Mouse (Mus musculus) intestine, embryonic 15.5 days (tissue): ENCODE measurements around the gene Ccdc125. TPM values are rescaled to one million over a fixed set of nuclear protein-coding genes. Genes with fewer than 3 reads are reported as not detected.

ENCODE experiments used
- ATAC-seq: fragments of 200-750 bp; cut with Nextera tagmentation; 2 replicates; pipeline ENCODE4 v1.8.0; 2017; ENCODE audit warnings: moderate TSS enrichment, moderate library complexity
- H3K27ac ChIP-seq: fragments of 300-500 bp; sonication (generic); 2 replicates; pipeline ENCODE4 v1.5.1; 2015; ENCODE audit warnings: mild to moderate bottlenecking, inconsistent platforms
- H3K27me3 ChIP-seq: fragments of 300-500 bp; sonication (generic); replicated peaks from 2 replicates; pipeline ENCODE4 v1.6.1; 2015; ENCODE audit warnings: inconsistent platforms
- H3K36me3 ChIP-seq: fragments of 300-500 bp; sonication (generic); 2 replicates; pipeline ENCODE4 v1.6.1; 2015; ENCODE audit warnings: inconsistent platforms
- H3K4me1 ChIP-seq: fragments of 300-500 bp; sonication (generic); replicated peaks from 2 replicates; pipeline ENCODE4 v1.6.1; 2015; ENCODE audit warnings: inconsistent platforms
- H3K4me2 ChIP-seq: fragments of 300-500 bp; sonication (generic); replicated peaks from 2 replicates; pipeline ENCODE4 v1.6.1; 2015; ENCODE audit warnings: mild to moderate bottlenecking, inconsistent platforms
- H3K4me3 ChIP-seq: fragments of 300-500 bp; sonication (generic); replicated peaks from 2 replicates; pipeline ENCODE4 v1.5.1; 2015; ENCODE audit warnings: inconsistent platforms
- H3K9ac ChIP-seq: fragments of 300-500 bp; sonication (generic); 2 replicates; pipeline ENCODE4 v1.6.1; 2015; ENCODE audit warnings: inconsistent platforms
- H3K9me3 ChIP-seq: fragments of 300-500 bp; sonication (generic); 2 replicates; pipeline ENCODE4 v1.6.1; 2016; ENCODE audit warnings: inconsistent platforms
- WGBS: fragments of 180-500 bp; shearing (Covaris S2); methylation state at CpG from one replicate; pipeline ENCODE4 v1.1.7; 2015; 5-methylcytosine and 5-hydroxymethylcytosine counted together
- polyA plus RNA-seq: library from polyadenylated mRNA; unstranded; fragments of >200 nt; fragmentation: Nextera tagmentation; extraction: Ambion mirVana; gene quantifications from 2 replicates; pipeline ENCODE4 v1.2.1, GENCODE M21; 2015

The Ccdc125 gene
- 6.9 and 7.3 TPM in 2 replicates for polyA plus RNA-seq

DNA sequence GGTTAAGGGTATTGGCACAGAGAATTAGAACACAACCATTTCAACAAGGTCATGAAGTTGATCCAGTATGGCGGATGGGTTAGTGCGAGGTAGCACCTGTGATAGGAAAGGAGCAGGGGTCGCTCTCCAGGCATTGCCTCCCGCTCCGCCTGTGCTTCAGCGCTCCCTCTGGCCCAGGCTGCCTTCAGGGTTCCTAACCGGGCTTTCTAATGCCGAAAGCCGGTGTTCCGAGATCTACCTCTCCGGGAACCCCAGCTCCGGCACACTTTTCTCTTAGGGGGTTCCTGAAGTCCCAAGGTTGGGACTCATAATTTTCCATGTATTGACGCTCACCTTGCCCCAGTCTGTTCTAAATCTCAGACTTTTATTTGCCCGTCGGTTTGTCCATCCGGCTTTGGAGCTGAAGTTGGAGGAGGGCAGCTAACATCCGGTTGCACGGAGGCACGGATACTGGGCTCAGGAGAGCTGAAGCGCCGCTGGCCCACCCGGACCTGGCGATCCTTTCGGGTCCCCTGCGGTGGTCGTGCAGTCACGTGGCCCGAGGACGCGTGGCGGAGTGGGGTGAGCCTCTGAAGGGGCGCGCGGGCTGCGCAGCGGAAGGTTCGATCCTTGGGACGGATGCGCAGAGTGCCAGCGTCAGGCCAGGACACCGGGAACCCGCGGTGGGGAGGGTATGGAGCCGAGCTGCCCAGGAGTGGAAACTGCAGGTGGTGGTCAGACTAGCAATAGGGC is at the start of gene Ccdc125:
Gene Ccdc125 (plus strand): TSS at position 427 of the 732 bp plus-strand sequence.
- WGBS, result under 1% methylated on average over 44 of the region's 44 CpGs
- Histone ChIP-seq H3K27ac (peak within 1 kb of the TSS; percentile 83), H3K27me3 (no peaks in the 10 kb centered on the region), H3K4me1 (0 out of 2 replicates have a peak, but pooled peaks cover 3% of the 10 kb centered on the region), H3K36me3 (0 out of 2 replicates have a peak, but pooled peaks cover 5% of the 10 kb centered on the region), H3K4me3 (peak within 1 kb of the TSS; percentile 60), H3K9ac (peak within 1 kb of the TSS; percentile 76), H3K9me3 (no peaks in the 10 kb centered on the region), H3K4me2 (peak within 1 kb of the TSS; percentile 86)
- ATAC-seq, result peak; percentile 86

DNA sequence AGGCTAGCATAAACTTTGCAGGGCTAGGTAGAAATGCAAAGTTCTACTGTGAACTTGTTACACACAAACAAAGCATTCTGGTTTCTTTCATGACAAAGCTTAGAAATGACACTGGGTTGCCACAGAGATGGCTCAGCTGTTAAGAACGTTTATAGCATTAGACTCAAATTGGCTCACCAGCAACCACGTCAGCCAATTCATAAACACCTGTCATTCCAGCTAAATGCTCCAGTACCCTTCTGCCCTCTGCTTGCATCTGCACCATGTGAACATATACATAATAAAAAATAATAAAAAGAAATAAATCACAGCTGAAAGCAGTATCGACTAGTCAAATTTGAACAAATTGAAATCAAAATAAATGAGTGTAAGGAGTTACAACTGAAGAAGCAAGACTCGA is 47.3 kb upstream of the Ccdc125 start:
- H3K4me3 ChIP-seq, result no peak overlapping the region
- WGBS, result 74% methylated on average over 4 of the region's 4 CpGs
- H3K27me3 ChIP-seq, result no peaks in the 10 kb centered on the region
- H3K9me3 ChIP-seq, result no peaks in the 10 kb centered on the region
- ATAC-seq, result no peak
- H3K27ac ChIP-seq, result no peak overlapping the region
- H3K4me2 ChIP-seq, result no peak overlapping the region
- peaks cover 4% of the 10 kb centered on the region for H3K36me3 ChIP-seq
- no peaks in the 10 kb centered on the region for H3K4me1 ChIP-seq
- no peak overlapping the region for H3K9ac ChIP-seq

DNA sequence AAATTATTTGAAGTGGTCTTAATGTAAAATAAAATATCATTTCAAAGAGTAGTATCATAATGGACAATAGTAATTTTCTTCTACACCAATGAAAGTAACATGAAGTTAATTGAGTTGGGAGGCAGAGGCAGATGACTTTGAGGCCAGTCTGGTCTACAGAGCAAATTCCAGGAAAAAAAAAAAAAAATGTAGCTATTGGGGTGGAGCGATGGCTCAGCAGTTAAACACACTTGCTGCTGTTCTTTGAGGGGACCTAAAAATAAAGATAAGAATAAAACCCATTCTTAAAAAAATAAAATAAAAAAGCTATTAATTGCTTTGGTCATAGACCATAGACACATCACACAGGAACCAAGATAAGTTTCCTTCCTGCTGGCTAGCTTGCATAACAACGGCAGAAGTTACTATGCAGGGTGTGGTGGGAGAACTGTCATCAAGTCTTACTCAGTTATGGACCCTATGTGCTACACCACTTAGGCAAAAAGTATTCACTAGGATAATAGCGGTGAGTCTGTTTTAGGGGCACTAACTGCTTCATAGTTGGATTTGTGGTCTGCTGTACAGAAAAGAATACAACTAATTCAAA is 35.3 kb upstream of the Ccdc125 start:
- Histone ChIP-seq H3K27me3 (no peaks in the 10 kb centered on the region), H3K27ac (no peak overlapping the region), H3K9me3 (no peaks in the 10 kb centered on the region), H3K36me3 (peaks cover 16% of the 10 kb centered on the region), H3K9ac (no peak overlapping the region), H3K4me2 (no peak overlapping the region), H3K4me3 (no peak overlapping the region), H3K4me1 (no peaks in the 10 kb centered on the region)
- 91% methylated on average over 3 of the region's 3 CpGs for WGBS
- ATAC-seq, result no peak

DNA sequence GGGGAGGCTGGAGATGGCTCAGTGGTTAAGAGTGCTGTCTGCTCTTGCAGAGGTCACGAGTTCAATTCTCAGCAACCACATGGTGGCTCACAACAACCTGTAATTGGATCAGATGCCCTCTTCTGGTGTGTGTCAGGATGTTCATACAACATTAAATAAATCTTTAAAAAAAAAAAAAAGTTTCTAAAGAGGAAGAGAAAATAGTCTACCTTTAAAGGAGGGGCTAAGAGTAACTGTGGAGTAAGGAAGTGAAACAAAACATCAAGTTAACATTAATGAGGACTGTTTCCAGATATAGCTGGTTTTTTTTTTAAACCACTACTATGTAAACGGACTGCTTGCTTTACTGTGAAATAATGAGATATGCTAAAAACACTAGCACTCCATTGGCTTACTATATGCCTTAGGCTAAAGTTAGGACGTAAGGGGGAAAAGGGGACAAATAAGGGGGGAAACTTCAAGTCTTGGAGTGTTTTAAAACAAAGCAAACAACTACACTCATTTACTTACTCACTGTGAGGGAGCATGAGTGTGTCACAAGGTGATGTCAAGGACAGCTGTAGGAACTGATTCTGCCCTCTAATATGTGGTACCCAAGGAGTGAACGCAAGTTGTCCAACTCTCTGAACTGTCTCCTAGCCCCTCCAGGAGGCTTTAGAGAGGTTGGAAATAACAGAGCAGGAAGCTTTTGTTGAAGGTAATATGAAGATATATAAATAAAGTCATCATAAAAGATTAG is 26.9 kb upstream of the Ccdc125 start:
- Histone ChIP-seq H3K4me2 (no peak overlapping the region), H3K27me3 (no peaks in the 10 kb centered on the region), H3K9me3 (no peaks in the 10 kb centered on the region), H3K27ac (no peak overlapping the region), H3K36me3 (peaks cover 16% of the 10 kb centered on the region), H3K4me1 (no peaks in the 10 kb centered on the region), H3K9ac (no peak overlapping the region), H3K4me3 (no peak overlapping the region)
- no peak for ATAC-seq
- 90% methylated on average over 4 of the region's 4 CpGs for WGBS

DNA sequence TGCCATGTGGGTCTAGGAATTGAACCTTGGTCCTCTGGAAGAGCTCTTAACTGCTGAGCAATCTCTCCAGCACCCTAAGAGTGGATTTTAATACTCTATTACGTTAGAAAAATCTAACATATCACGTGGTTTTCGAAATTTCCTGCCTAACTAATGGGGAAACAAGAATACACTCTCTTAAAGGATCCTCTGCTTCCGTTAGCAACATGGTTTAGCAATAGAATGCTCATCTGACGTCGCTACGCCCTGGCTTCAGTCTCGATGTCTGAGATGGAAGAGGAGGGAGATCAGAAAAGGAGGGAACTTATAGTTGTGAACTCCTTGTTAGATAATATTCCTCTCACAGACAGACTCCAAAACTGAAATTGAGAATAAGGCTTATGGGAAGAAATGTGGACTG is 21.3 kb upstream of the Ccdc125 start:
- Histone ChIP-seq H3K36me3 (peaks cover 5% of the 10 kb centered on the region; the same call in 1 of the 2 replicates), H3K27ac (no peak overlapping the region), H3K27me3 (no peaks in the 10 kb centered on the region), H3K9ac (no peak overlapping the region), H3K4me2 (no peak overlapping the region), H3K4me1 (peaks cover 4% of the 10 kb centered on the region; the same call in 1 of the 2 replicates), H3K4me3 (no peak overlapping the region), H3K9me3 (no peaks in the 10 kb centered on the region)
- WGBS, result 92% methylated on average over 8 of the region's 8 CpGs
- ATAC-seq, result no peak

DNA sequence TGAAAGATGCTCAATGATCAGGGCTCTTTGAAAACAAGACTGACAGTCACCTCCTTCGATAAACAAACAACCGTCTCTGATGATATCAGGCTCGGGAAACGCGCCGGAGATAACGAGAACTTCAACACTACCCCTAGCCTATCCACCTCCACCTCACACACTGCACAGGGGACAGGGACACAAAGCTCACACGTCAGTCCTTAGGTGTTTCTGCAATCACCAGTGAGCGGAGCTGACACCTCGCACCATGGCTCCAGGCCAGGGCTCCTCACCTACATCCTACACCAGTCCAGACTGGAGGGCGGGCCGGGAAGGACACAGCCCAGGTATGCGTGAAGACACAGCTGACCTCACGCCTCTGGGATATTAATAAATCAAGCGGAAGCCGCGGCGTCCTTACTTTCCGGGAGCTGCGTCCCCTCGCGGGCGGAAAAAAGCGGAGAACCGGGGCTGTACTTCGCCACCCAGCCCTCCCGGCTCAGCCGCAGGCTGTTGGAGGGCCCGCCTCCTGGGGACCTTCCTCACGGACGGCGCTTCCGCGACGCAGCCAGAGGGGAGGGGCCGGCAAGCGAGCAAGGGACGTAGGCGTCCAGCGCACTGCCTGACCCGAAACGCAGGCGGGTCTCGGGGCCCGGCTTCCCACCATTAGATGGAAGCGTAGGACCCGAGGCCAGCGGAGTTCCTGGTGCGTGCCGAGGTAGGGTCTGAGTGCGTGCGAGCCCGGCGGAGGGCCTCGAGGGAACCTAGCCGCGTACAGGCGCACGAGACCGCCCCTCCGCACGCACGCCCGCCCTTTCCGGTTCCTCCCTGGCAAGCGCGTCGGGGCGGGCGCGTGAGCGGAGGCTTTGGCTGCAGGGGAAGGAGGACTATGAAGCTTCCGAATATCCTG is 18.7 kb upstream of the Ccdc125 start, which contains the start of the genes Ak6 and Rad17:
Gene Ak6 (plus strand): TSS at position 430 of the 889 bp plus-strand sequence.
Gene Rad17 (minus strand): TSS at position 502 of the 889 bp plus-strand sequence.
- peak within 1 kb of the TSS; percentile 95 for H3K27ac ChIP-seq
- H3K36me3 ChIP-seq, result no peaks in the 10 kb centered on the region
- no peaks in the 10 kb centered on the region for H3K9me3 ChIP-seq
- H3K4me2 ChIP-seq, result peak within 1 kb of the TSS; percentile 77
- H3K4me3 ChIP-seq, result peak within 1 kb of the TSS; percentile 88
- peak within 1 kb of the TSS; percentile 86 for H3K9ac ChIP-seq
- ATAC-seq, result peak; percentile 99
- H3K27me3 ChIP-seq, result no peaks in the 10 kb centered on the region
- H3K4me1 ChIP-seq, result peaks cover 4% of the 10 kb centered on the region; the same call in 1 of the 2 replicates
- under 1% methylated on average over 73 of the region's 73 CpGs for WGBS

DNA sequence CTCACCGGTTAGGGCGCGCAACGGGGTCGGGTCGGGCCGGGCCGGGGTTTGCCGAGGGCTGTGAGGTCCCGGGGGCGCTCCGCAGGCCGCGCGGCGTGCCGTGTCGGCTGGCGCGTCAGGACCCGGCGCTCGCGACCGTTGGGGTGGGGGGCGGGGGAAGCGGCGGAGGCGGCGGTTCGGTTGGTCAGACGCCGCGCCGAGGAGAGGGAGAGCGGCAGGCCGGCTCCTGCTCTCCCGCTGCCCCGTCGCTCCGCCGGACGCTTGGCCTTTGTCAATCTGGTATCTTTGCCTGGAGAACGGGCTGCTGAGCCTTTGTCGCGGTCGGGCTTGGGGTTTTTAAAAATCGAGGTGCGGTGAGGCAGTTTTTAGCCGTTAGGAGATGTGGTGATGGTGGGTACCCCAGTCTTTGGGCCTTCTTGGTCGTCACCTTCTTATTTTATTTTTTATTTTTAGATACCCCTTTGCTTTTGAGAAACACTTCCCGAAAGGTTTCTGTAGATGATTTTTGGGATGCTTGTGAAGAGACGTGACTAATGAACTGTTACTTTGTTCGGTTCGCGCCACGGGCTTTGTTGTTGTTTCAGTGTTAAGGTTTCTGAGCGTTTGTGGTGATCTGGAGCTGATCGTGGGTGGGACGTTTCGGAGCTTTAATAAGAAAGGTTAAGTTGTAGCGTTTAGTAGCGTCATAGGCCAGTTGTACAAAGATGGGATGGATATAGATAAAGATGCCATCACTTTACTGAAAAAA is 17.9 kb upstream of the Ccdc125 start, which contains the start of gene Taf9:
Gene Taf9 (plus strand): TSS at position 141 of the 748 bp plus-strand sequence.
- H3K9me3 ChIP-seq, result no peaks in the 10 kb centered on the region
- H3K4me1 ChIP-seq, result peaks cover 4% of the 10 kb centered on the region; the same call in 1 of the 2 replicates
- peak within 1 kb of the TSS; percentile 88 for H3K4me3 ChIP-seq
- peak within 1 kb of the TSS; percentile 95 for H3K27ac ChIP-seq
- H3K9ac ChIP-seq, result peak within 1 kb of the TSS; percentile 86
- H3K36me3 ChIP-seq, result no peaks in the 10 kb centered on the region
- peak within 1 kb of the TSS; percentile 77 for H3K4me2 ChIP-seq
- H3K27me3 ChIP-seq, result no peaks in the 10 kb centered on the region
- under 1% methylated on average over 56 of the region's 63 CpGs for WGBS
- peak; percentile 78 for ATAC-seq

DNA sequence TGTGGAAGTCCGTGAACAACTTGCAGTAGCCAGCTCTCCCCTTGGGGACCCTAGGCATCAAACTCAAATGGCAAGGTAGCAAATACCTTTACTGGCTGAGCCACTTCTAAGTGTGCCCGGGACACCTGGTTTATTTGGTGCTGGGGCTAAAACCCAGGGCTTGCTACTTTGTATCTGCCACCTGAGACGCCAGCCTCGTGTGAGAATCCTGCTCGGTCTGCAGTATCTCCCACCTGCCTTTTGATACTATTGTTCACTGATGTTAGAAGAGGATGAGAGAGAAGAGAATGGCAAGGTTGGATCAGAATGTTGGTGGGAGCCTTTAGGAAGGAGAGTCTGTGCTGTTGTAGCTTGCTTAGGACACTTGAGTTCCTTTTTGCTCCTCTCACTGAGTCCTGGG is 11.4 kb upstream of the Ccdc125 start:
- no peaks in the 10 kb centered on the region for H3K36me3 ChIP-seq
- no peak overlapping the region for H3K4me2 ChIP-seq
- 91% methylated on average over 5 of the region's 5 CpGs for WGBS
- no peak for ATAC-seq
- no peaks in the 10 kb centered on the region for H3K27me3 ChIP-seq
- no peak overlapping the region for H3K27ac ChIP-seq
- H3K4me1 ChIP-seq, result no peaks in the 10 kb centered on the region
- no peak overlapping the region for H3K4me3 ChIP-seq
- no peaks in the 10 kb centered on the region for H3K9me3 ChIP-seq
- no peak overlapping the region for H3K9ac ChIP-seq

DNA sequence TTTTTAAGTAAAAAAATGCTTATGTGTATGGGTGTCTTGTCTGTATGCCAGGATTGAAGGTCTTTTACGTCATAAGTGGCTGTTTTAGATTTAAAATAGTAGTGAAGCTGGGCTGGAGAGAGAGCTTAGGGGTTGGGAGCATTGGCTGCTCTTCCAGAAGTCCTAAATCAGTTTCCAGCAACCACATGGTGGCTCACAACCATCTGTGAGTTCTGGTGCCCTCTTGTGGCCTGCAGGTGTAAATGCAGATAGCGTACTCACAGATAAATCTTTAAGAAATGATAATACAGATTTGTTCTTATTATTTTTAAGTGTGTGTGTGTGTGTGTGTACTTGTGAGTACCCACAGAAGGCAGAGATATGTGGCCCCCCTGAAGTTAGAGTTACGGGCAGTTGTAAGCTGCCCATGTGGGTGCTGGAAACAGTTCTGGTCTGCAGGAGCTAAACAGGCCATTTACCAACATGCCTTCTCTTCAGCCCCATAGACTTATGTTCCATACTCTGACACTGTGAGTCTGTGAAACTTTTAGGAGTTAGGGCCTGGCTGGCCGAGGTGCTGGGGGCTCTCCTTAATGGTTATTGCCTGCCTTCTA is 9.6 kb upstream of the Ccdc125 start:
- H3K36me3 ChIP-seq, result no peaks in the 10 kb centered on the region
- no peak overlapping the region for H3K27ac ChIP-seq
- no peaks in the 10 kb centered on the region for H3K27me3 ChIP-seq
- H3K4me2 ChIP-seq, result no peak overlapping the region
- no peaks in the 10 kb centered on the region for H3K4me1 ChIP-seq
- no peak overlapping the region for H3K9ac ChIP-seq
- 43% methylated on average over 4 of the region's 4 CpGs for WGBS
- no peaks in the 10 kb centered on the region for H3K9me3 ChIP-seq
- peak; percentile 55 for ATAC-seq
- H3K4me3 ChIP-seq, result no peak overlapping the region

DNA sequence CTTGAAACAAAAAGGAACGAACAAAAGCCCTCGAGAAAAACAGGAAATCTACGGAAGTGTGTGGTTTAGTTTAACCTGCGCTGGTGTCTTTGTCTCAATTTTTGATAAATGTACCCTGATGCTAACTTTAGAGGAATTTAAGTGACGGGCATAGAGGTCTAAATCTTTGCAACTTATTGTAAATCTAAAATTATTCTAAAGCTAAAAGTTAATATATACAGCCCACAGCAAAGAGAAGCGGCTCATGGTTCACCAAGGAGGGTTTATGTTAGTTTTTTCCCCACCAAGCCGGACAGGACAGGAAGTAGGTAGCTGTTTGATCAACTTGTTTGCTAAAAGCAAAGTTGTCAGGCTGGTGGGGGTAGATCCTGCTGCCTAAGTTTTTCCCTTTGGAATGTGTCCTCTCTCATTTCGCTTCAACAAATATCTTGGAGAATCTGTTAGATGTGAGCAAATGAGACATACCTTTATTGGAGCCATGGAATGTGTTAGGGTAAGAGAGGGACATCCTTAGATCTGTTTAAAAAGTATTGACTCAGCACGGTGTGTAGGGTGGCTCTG is 744 bp downstream of the Ccdc125 start:
- 0 out of 2 replicates have a peak, but pooled peaks cover 3% of the 10 kb centered on the region for H3K4me1 ChIP-seq
- H3K27me3 ChIP-seq, result no peaks in the 10 kb centered on the region
- H3K36me3 ChIP-seq, result 0 out of 2 replicates have a peak, but pooled peaks cover 5% of the 10 kb centered on the region
- peak overlapping the region; percentile 83 for H3K27ac ChIP-seq
- WGBS, result 28% methylated on average over 9 of the region's 9 CpGs
- peak overlapping the region; percentile 60 for H3K4me3 ChIP-seq
- peak overlapping the region; percentile 76; the same call in 1 of the 2 replicates for H3K9ac ChIP-seq
- no peaks in the 10 kb centered on the region for H3K9me3 ChIP-seq
- ATAC-seq, result 0 out of 2 replicates have a peak, but pooled peaks have one; percentile 18
- H3K4me2 ChIP-seq, result peak overlapping the region; percentile 86
